Mouse (Mus musculus) ES-E14 (cell line): Measurements from ENCODE around the gene Nanog. TPM values are rescaled to one million over a fixed set of nuclear protein-coding genes. Genes with fewer than 3 reads are reported as not detected.

Experiments
- DNase-seq: peaks from one replicate; pipeline ENCODE4 v3.0.0-alpha.2; 2013; ENCODE audit warnings: low read depth, low spot score
- H3K27ac ChIP-seq: 2 replicates; pipeline ENCODE4 v1.5.1; 2012; ENCODE audit warnings: low read depth, mild to moderate bottlenecking, low read length, moderate library complexity, mixed read lengths; ENCODE audit not compliant: poor library complexity, insufficient read depth, severe bottlenecking
- H3K36me3 ChIP-seq: 2 replicates; pipeline ENCODE4 v1.6.1; 2012; ENCODE audit warnings: mild to moderate bottlenecking, low read length, moderate library complexity, mixed read lengths; ENCODE audit not compliant: control insufficient read depth, poor library complexity, insufficient read depth, severe bottlenecking
- H3K4me1 ChIP-seq, 2 experiments: fragments of 150-350 bp in 1 of 2; sonication (generic) in 1 of 2; 2 replicates each; pipeline ENCODE4 v1.6.1; 2012; ENCODE audit warnings: low read length in 2 of 2, mild to moderate bottlenecking in 1 of 2, mixed read lengths in 1 of 2; ENCODE audit not compliant: control insufficient read depth in 2 of 2, insufficient read depth in 2 of 2, poor library complexity in 1 of 2
- H3K4me3 ChIP-seq, 2 experiments: fragments of 150-350 bp in 1 of 2; sonication (generic) in 1 of 2; 2 replicates each; pipeline ENCODE4 v1.5.1; 2012; ENCODE audit warnings: low read length in 2 of 2, low read depth in 1 of 2, mild to moderate bottlenecking in 1 of 2, mixed read lengths in 1 of 2; ENCODE audit not compliant: insufficient read depth in 1 of 2, poor library complexity in 1 of 2, severe bottlenecking in 1 of 2
- H3K9ac ChIP-seq: 2 replicates; pipeline ENCODE4 v1.6.1; 2012; ENCODE audit warnings: low read depth, mild to moderate bottlenecking, low read length, mixed read lengths; ENCODE audit not compliant: poor library complexity, insufficient read depth, severe bottlenecking
- H3K9me3 ChIP-seq: fragments of 150-350 bp; sonication (generic); 2 replicates; pipeline ENCODE4 v1.6.1; 2012; ENCODE audit warnings: low read depth, mild to moderate bottlenecking, low read length; ENCODE audit not compliant: control insufficient read depth, insufficient read depth
- CHD2 ChIP-seq: IDR thresholded peaks from 2 replicates; pipeline ENCODE4 v1.6.1; 2014; ENCODE audit warnings: mild to moderate bottlenecking, low read depth, low read length, inconsistent platforms
- HCFC1 ChIP-seq: IDR thresholded peaks from 2 replicates; pipeline ENCODE4 v1.6.1; 2012; ENCODE audit warnings: low read length, inconsistent platforms, borderline replicate concordance; ENCODE audit not compliant: insufficient read depth
- MAFK ChIP-seq: IDR thresholded peaks from 2 replicates; pipeline ENCODE4 v1.6.1; 2014; ENCODE audit warnings: mild to moderate bottlenecking, low read depth, low read length, inconsistent platforms; ENCODE audit not compliant: insufficient read depth
- ZC3H11A ChIP-seq: IDR thresholded peaks from 2 replicates; pipeline ENCODE4 v1.6.1; 2012; ENCODE audit warnings: low read depth, mild to moderate bottlenecking, inconsistent platforms, low read length, borderline replicate concordance
- ZNF384 ChIP-seq: IDR thresholded peaks from 2 replicates; pipeline ENCODE4 v1.6.1; 2012; ENCODE audit warnings: low read depth, low read length, inconsistent platforms
- in situ Hi-C, 2 experiments: fragments of 600-800 bp; cut with MboI; formaldehyde crosslinking; loops; one replicate each; pipeline ENCODE4 v1.15.1; 2025; ENCODE audit warnings: low sequenced_read_pairs in 2 of 2, inconsistent platforms in 1 of 2; ENCODE audit not compliant: unreplicated experiment in 2 of 2
- total RNA-seq: library from RNA; depleted of rRNA; stranded (reverse); fragments of 300-350 nt; gene quantifications from 2 replicates; pipeline ENCODE4 v1.2.3, GENCODE M21; 2012

Nanog gene
- total RNA-seq, 1 experiment, result 138 TPM

DNA sequence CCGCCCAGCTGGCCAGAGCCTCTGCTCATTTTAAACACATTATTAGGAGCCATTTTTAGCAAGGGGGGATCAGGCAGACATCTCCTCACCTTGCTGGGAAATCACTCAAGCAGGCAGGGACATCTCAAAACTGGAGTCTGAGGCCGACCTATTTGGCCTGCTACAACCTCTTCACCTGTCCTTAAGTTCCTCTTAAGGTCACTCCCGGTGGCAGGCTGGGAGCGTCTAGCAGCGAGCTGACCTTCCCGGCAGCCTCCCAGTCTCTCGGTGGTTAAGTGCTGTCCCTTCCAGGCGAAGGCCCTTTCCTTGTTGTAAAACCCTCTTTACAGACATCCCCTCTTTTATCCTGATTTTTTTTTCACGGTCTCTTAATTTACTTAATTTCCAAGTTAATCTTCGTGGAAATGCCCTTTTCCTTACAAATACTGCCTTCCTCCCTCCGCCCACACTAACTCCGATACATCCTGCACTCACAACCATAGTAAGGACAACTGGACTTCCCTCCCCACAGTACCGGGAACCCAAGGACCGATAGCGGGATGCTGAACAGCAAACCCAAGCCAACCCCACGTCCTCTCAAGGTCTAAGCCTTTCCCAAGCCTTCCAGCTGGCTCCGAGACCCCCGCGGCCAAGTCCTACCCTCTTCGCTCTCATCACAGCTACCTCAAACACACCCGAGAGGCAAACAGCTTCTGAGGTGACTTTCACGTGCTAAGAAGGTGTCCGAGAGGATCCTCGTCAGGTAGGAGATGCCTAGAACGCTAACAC is 34.4 kb downstream of the Nanog start:
- Histone ChIP-seq H3K9me3 (no peaks in the 10 kb centered on the region), H3K27ac (peak overlapping the region; percentile 69), H3K4me1 (peaks cover 2 to 9% of the 10 kb centered on the region in 2 experiments; a peak in 2 of 4 replicates), H3K36me3 (peaks cover 37% of the 10 kb centered on the region), H3K9ac (peak overlapping the region; percentile 96), H3K4me3 (peak overlapping the region; percentile 86 to 89)
- TF ChIP-seq ZNF384 (no peak), ZC3H11A (no peak), MAFK (no peak), HCFC1 (no peak), CHD2 (no peak)
- in situ Hi-C loops, result loop anchor here in 1 of 2 experiments (25.0 kb wide), 1 partner anchor 404 kb away; the partner anchor contains the start of gene Phc1
- DNase-seq, result no peak

GRCm38 (mm10) chr6:122742228-122742899 is 35.1 kb downstream of the Nanog start:
- in situ Hi-C loops, result loop anchor here in 1 of 2 experiments (25.0 kb wide), 1 partner anchor 405 kb away; the partner anchor contains the start of gene Phc1
- H3K36me3 ChIP-seq, result peaks cover 30% of the 10 kb centered on the region
- peak; percentile 92 for DNase-seq
- H3K4me3 ChIP-seq, result peak overlapping the region; percentile 86 to 89
- peaks cover 2 to 9% of the 10 kb centered on the region in 2 experiments; a peak in 2 of 4 replicates for H3K4me1 ChIP-seq
- TF ChIP-seq ZNF384 (peak; percentile 92), MAFK (no peak)
- peak overlapping the region; percentile 96 for H3K9ac ChIP-seq
- H3K9me3 ChIP-seq, result no peaks in the 10 kb centered on the region
- peak overlapping the region; percentile 69 for H3K27ac ChIP-seq

- H3K36me3 ChIP-seq, result peaks cover 20% of the 10 kb centered on the region
- in situ Hi-C loops, result loop anchor here in 1 of 2 experiments (25.0 kb wide), 1 partner anchor 406 kb away; the partner anchor contains the start of gene Phc1
- no peak for TF ChIP-seq ZC3H11A
- no peak for TF ChIP-seq HCFC1
- TF ChIP-seq ZNF384, result no peak
- TF ChIP-seq CHD2, result no peak
- no peak for TF ChIP-seq MAFK
- H3K9ac ChIP-seq, result peak overlapping the region; percentile 58; the same call in 1 of the 2 replicates
- H3K4me1 ChIP-seq, result peaks cover 2 to 9% of the 10 kb centered on the region in 2 experiments; a peak in 2 of 4 replicates
- no peaks in the 10 kb centered on the region for H3K9me3 ChIP-seq
- DNase-seq, result no peak
- H3K4me3 ChIP-seq, result peak overlapping the region; percentile 86 to 89
- H3K27ac ChIP-seq, result peak overlapping the region; percentile 29
These were observed 36.1 kb downstream of the Nanog start for GRCm38 (mm10) chr6:122743353-122743752.

DNA sequence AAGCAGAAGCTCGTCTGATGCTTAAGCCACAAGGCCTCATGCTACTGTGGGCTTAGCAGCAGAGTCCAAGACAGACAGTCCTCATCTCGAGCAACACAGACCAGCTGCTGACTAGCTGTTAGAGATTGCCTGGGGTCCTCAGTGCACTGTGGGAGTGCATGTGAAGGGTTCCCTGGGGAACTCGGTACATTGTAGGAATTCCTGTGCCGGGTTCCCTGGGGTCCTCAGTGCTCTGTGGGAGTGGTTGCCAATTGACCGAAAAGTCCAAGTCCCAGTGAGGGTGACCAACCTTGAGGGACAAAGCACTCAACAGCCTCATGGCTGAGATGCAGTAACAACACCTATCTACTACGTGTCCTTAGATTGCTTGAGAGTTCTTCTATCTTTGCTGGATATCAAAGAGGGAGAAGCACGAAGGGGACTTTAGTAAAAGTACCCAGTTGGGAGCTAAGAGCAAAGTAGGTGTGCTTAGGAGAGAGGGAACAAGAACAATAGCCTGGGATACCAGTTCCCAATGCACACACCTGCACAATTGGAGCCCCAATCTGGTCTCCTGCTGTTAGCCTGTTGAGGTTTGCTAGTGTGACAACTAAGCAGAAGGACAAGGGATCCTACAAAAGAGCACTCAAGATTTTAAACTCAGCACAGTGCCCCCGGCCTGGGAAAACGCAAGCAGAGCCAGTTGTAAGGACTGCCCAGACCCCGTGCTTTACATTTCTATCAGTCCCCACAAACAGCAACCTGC is 37.4 kb downstream of the Nanog start:
- Histone ChIP-seq H3K4me1 (peaks cover under 1 to 9% of the 10 kb centered on the region in 2 experiments; a peak in 2 of 4 replicates), H3K36me3 (peaks cover 12% of the 10 kb centered on the region), H3K27ac (no peak overlapping the region), H3K9ac (peak overlapping the region; percentile 4; the same call in 1 of the 2 replicates), H3K9me3 (no peaks in the 10 kb centered on the region), H3K4me3 (no peak overlapping the region)
- in situ Hi-C loops, result loop anchor here in 1 of 2 experiments (25.0 kb wide), 1 partner anchor 407 kb away; the partner anchor contains the start of gene Phc1
- no peak for DNase-seq
- TF ChIP-seq MAFK, result no peak
